Mouse (Mus musculus): Measurements from ENCODE around the gene Pkig. TPM values are rescaled to one million over a fixed set of nuclear protein-coding genes. Genes with fewer than 3 reads are reported as not detected.

The Pkig gene
- polyA plus RNA-seq, 1 experiment, result 57.4 TPM

GRCm38 (mm10) chr2:163636057-163636456 is 22.1 kb upstream of the Pkig start:
- Histone ChIP-seq H3K27me3 (ENCODE audit: control insufficient read depth, insufficient read depth, low read length) (no peaks in the 10 kb centered on the region), H3K27ac (ENCODE audit: insufficient read depth, low read length) (no peak overlapping the region), H3K4me1 (ENCODE audit: control insufficient read depth, insufficient read depth, low read length) (peaks cover 14% of the 10 kb centered on the region), H3K4me3 (replicated peaks; ENCODE audit: insufficient read depth, low read depth, low read length) (no peak overlapping the region)
- WGBS, result 87% methylated on average over 2 of the region's 2 CpGs
- TF ChIP-seq CTCF (IDR thresholded peaks at IDR 0.05; ENCODE audit: borderline replicate concordance, insufficient read depth, low read depth, low read length) (no peak), POLR2A (IDR thresholded peaks at IDR 0.05; ENCODE audit: borderline replicate concordance, insufficient read depth, low read length) (no peak)
- no peak for DNase-seq

GRCm38 (mm10) chr2:163637655-163638266 is 20.4 kb upstream of the Pkig start:
- peaks cover 15% of the 10 kb centered on the region for H3K4me1 ChIP-seq (ENCODE audit: control insufficient read depth, insufficient read depth, low read length)
- TF ChIP-seq CTCF (IDR thresholded peaks at IDR 0.05; ENCODE audit: borderline replicate concordance, insufficient read depth, low read depth, low read length), result no peak
- no peak for TF ChIP-seq POLR2A (IDR thresholded peaks at IDR 0.05; ENCODE audit: borderline replicate concordance, insufficient read depth, low read length)
- WGBS, result 69% methylated on average over 5 of the region's 5 CpGs
- DNase-seq, result no peak
- H3K27ac ChIP-seq (ENCODE audit: insufficient read depth, low read length), result no peak overlapping the region
- no peak overlapping the region for H3K4me3 ChIP-seq (replicated peaks; ENCODE audit: insufficient read depth, low read depth, low read length)
- no peaks in the 10 kb centered on the region for H3K27me3 ChIP-seq (ENCODE audit: control insufficient read depth, insufficient read depth, low read length)

GRCm38 (mm10) chr2:163640493-163640892 is 17.7 kb upstream of the Pkig start:
- H3K27ac ChIP-seq (ENCODE audit: insufficient read depth, low read length), result no peak overlapping the region

GRCm38 (mm10) chr2:163641681-163642080 is 16.5 kb upstream of the Pkig start:
- H3K27me3 ChIP-seq (ENCODE audit: control insufficient read depth, insufficient read depth, low read length), result no peaks in the 10 kb centered on the region
- no peak for TF ChIP-seq POLR2A (IDR thresholded peaks at IDR 0.05; ENCODE audit: borderline replicate concordance, insufficient read depth, low read length)
- no peak for TF ChIP-seq CTCF (IDR thresholded peaks at IDR 0.05; ENCODE audit: borderline replicate concordance, insufficient read depth, low read depth, low read length)
- DNase-seq, result no peak
- peak overlapping the region; percentile 46; the same call in 1 of the 2 replicates for H3K27ac ChIP-seq (ENCODE audit: insufficient read depth, low read length)
- peaks cover 15% of the 10 kb centered on the region for H3K4me1 ChIP-seq (ENCODE audit: control insufficient read depth, insufficient read depth, low read length)
- no peak overlapping the region for H3K4me3 ChIP-seq (replicated peaks; ENCODE audit: insufficient read depth, low read depth, low read length)
- WGBS, result 69% methylated on average over 3 of the region's 3 CpGs

More at GRCm38 (mm10) chr2:163640493-163640892, 17.7 kb upstream of the Pkig start:
- Histone ChIP-seq H3K4me1 (ENCODE audit: control insufficient read depth, insufficient read depth, low read length) (peaks cover 15% of the 10 kb centered on the region), H3K27me3 (ENCODE audit: control insufficient read depth, insufficient read depth, low read length) (no peaks in the 10 kb centered on the region), H3K4me3 (replicated peaks; ENCODE audit: insufficient read depth, low read depth, low read length) (no peak overlapping the region)
- WGBS, result 49% methylated on average over 3 of the region's 3 CpGs
- TF ChIP-seq CTCF (IDR thresholded peaks at IDR 0.05; ENCODE audit: borderline replicate concordance, insufficient read depth, low read depth, low read length), result no peak
- TF ChIP-seq POLR2A (IDR thresholded peaks at IDR 0.05; ENCODE audit: borderline replicate concordance, insufficient read depth, low read length), result no peak
- no peak for DNase-seq

- 66% methylated on average over 30 of the region's 30 CpGs for WGBS
- H3K4me3 ChIP-seq (replicated peaks; ENCODE audit: insufficient read depth, low read depth, low read length), result peak overlapping the region; percentile 44
- peak; percentile 73 to 82 for DNase-seq
- TF ChIP-seq POLR2A (IDR thresholded peaks at IDR 0.05; ENCODE audit: borderline replicate concordance, insufficient read depth, low read length) (no peak), CTCF (IDR thresholded peaks at IDR 0.05; ENCODE audit: borderline replicate concordance, insufficient read depth, low read depth, low read length) (no peak)
- no peaks in the 10 kb centered on the region for H3K27me3 ChIP-seq (ENCODE audit: control insufficient read depth, insufficient read depth, low read length)
- H3K27ac ChIP-seq (ENCODE audit: insufficient read depth, low read length), result peak overlapping the region; percentile 77
- H3K4me1 ChIP-seq (ENCODE audit: control insufficient read depth, insufficient read depth, low read length), result peaks cover 11% of the 10 kb centered on the region
Observed at GRCm38 (mm10) chr2:163642685-163643575, 15.3 kb upstream of the Pkig start.

GRCm38 (mm10) chr2:163643576-163643971 is 14.6 kb upstream of the Pkig start:
- TF ChIP-seq POLR2A (IDR thresholded peaks at IDR 0.05; ENCODE audit: borderline replicate concordance, insufficient read depth, low read length) (no peak), CTCF (IDR thresholded peaks at IDR 0.05; ENCODE audit: borderline replicate concordance, insufficient read depth, low read depth, low read length) (no peak)
- peak overlapping the region; percentile 90 for H3K4me3 ChIP-seq (replicated peaks; ENCODE audit: insufficient read depth, low read depth, low read length)
- H3K4me1 ChIP-seq (ENCODE audit: control insufficient read depth, insufficient read depth, low read length), result peaks cover 8% of the 10 kb centered on the region
- peak overlapping the region; percentile 84; the same call in 1 of the 2 replicates for H3K27ac ChIP-seq (ENCODE audit: insufficient read depth, low read length)
- 17% methylated on average over 2 of the region's 2 CpGs for WGBS
- no peaks in the 10 kb centered on the region for H3K27me3 ChIP-seq (ENCODE audit: control insufficient read depth, insufficient read depth, low read length)
- DNase-seq, result no peak

- Histone ChIP-seq H3K4me1 (ENCODE audit: control insufficient read depth, insufficient read depth, low read length) (peaks cover 5% of the 10 kb centered on the region), H3K27ac (ENCODE audit: insufficient read depth, low read length) (peak overlapping the region; percentile 93; the same call in 1 of the 2 replicates), H3K4me3 (replicated peaks; ENCODE audit: insufficient read depth, low read depth, low read length) (peak overlapping the region; percentile 90), H3K27me3 (ENCODE audit: control insufficient read depth, insufficient read depth, low read length) (no peaks in the 10 kb centered on the region)
- TF ChIP-seq POLR2A (IDR thresholded peaks at IDR 0.05; ENCODE audit: borderline replicate concordance, insufficient read depth, low read length), result no peak
- TF ChIP-seq CTCF (IDR thresholded peaks at IDR 0.05; ENCODE audit: borderline replicate concordance, insufficient read depth, low read depth, low read length), result no peak
- no peak for DNase-seq
- WGBS, result under 1% methylated on average over 4 of the region's 4 CpGs
Observed at GRCm38 (mm10) chr2:163644047-163644446, 14.1 kb upstream of the Pkig start.

Data from cerebellum, adult 2 months (tissue).